Comparison of ENCODE assay signal across 20 mouse cellular contexts in genomic region chr19:42817761-42818160, GRCm38 (mm10).
"Had no signal": no experiment of that assay in that cellular context is flagged by ENCODE, and none has a peak within 500 bp of the region (broad histone marks: within the 10 kb centered on the region; RNA-seq: fewer than 3 reads in every experiment).

No protein-coding gene starts in this region.

- H3K9me3 ChIP-seq: liver, embryonic 13.5 days; liver, embryonic 15.5 days; lung, embryonic 15.5 days; midbrain, embryonic 10.5 days; midbrain, embryonic 12.5 days; neural tube, embryonic 13.5 days; neural tube, embryonic 15.5 days had no signal

- H3K4me2 ChIP-seq: liver, embryonic 13.5 days; liver, embryonic 15.5 days; lung, embryonic 15.5 days; midbrain, embryonic 12.5 days; neural tube, embryonic 13.5 days; neural tube, embryonic 15.5 days had no signal

- H3K9ac ChIP-seq: liver, embryonic 13.5 days; liver, embryonic 15.5 days; liver, postnatal 0 days; lung, embryonic 15.5 days; midbrain, embryonic 12.5 days; neural tube, embryonic 13.5 days; neural tube, embryonic 15.5 days had no signal

- ATAC-seq: liver, postnatal 0 days; lung, postnatal 0 days had no signal

- H3K27me3 ChIP-seq: liver, embryonic 13.5 days; liver, embryonic 15.5 days; lung, embryonic 15.5 days; midbrain, embryonic 12.5 days; neural tube, embryonic 13.5 days; neural tube, embryonic 15.5 days had no signal

- H3K4me1 ChIP-seq: liver, embryonic 13.5 days; liver, embryonic 15.5 days; lung, embryonic 15.5 days; midbrain, embryonic 10.5 days; midbrain, embryonic 12.5 days; neural tube, embryonic 13.5 days; neural tube, embryonic 15.5 days had no signal

- H3K4me3 ChIP-seq: liver, embryonic 13.5 days; liver, embryonic 15.5 days; lung, embryonic 15.5 days; midbrain, embryonic 10.5 days; midbrain, embryonic 12.5 days; myocyte; neural tube, embryonic 13.5 days; neural tube, embryonic 15.5 days had no signal

- H3K36me3 ChIP-seq: liver, embryonic 13.5 days; liver, embryonic 15.5 days; lung, embryonic 15.5 days; midbrain, embryonic 10.5 days; midbrain, embryonic 12.5 days; neural tube, embryonic 13.5 days; neural tube, embryonic 15.5 days had no signal

- H3K27ac ChIP-seq: liver, embryonic 13.5 days; liver, embryonic 15.5 days; lung, embryonic 15.5 days; midbrain, embryonic 10.5 days; midbrain, embryonic 12.5 days; neural tube, embryonic 13.5 days; neural tube, embryonic 15.5 days had no signal

- DNase-seq: liver, embryonic 13.5 days; liver, postnatal 0 days; lung, adult 2 months; lung, postnatal 14 days; lung, postnatal 36 days; right cerebral cortex, adult 18-20 months; right cerebral cortex, postnatal 25 days; right cerebral cortex, postnatal 4 days; spleen, adult 18-20 months; thymus, adult 18-20 months; thymus, postnatal 14 days; thymus, postnatal 36 days had no signal
